Mouse (Mus musculus) lung, embryonic 16.5 days (tissue): ENCODE measurements around the gene Uqcr10. TPM values are rescaled to one million over a fixed set of nuclear protein-coding genes. Genes with fewer than 3 reads are reported as not detected.
A peak's percentile ranks its signal among the peaks of the same experiment; 100 is the strongest.

Experiments used
- ATAC-seq: fragments of 200-750 bp; cut with Nextera tagmentation; 2 replicates; pipeline ENCODE4 v1.8.0; 2017; ENCODE audit warnings: low read depth, mild to moderate bottlenecking, moderate library complexity
- H3K27ac ChIP-seq: fragments of 300-500 bp; sonication (generic); 2 replicates; pipeline ENCODE4 v1.5.1; 2014; ENCODE audit warnings: mild to moderate bottlenecking, control low read depth, low read length
- H3K27me3 ChIP-seq: fragments of 300-500 bp; sonication (generic); 2 replicates; pipeline ENCODE4 v1.6.1; 2014; ENCODE audit warnings: low read depth, low read length, mixed read lengths; ENCODE audit not compliant: control insufficient read depth, insufficient read depth
- H3K36me3 ChIP-seq: fragments of 300-500 bp; sonication (generic); 2 replicates; pipeline ENCODE4 v1.6.1; 2014; ENCODE audit warnings: low read length; ENCODE audit not compliant: control insufficient read depth, insufficient read depth
- H3K4me1 ChIP-seq: fragments of 300-500 bp; sonication (generic); replicated peaks from 2 replicates; pipeline ENCODE4 v1.6.1; 2014; ENCODE audit warnings: low read length, mixed read lengths; ENCODE audit not compliant: control insufficient read depth, insufficient read depth
- H3K4me2 ChIP-seq: fragments of 300-500 bp; sonication (generic); 2 replicates; pipeline ENCODE4 v1.6.1; 2014; ENCODE audit warnings: low read depth, low read length, control low read depth
- H3K4me3 ChIP-seq: fragments of 300-500 bp; sonication (generic); 2 replicates; pipeline ENCODE4 v1.5.1; 2014; ENCODE audit warnings: mild to moderate bottlenecking, low read length, control low read depth
- H3K9ac ChIP-seq: fragments of 300-500 bp; sonication (generic); 2 replicates; pipeline ENCODE4 v1.6.1; 2014; ENCODE audit warnings: low read length, control low read depth
- H3K9me3 ChIP-seq: fragments of 300-500 bp; sonication (generic); 2 replicates; pipeline ENCODE4 v1.6.1; 2016; ENCODE audit warnings: low read length; ENCODE audit not compliant: control insufficient read depth
- WGBS: fragments of 180-500 bp; shearing (Covaris S2); extraction: QIAGEN DNeasy Blood & Tissue Kit; methylation state at CpG from one replicate; pipeline ENCODE4 v1.1.7; 2014; 5-methylcytosine and 5-hydroxymethylcytosine counted together
- polyA plus RNA-seq: library from polyadenylated mRNA; unstranded; fragments of >200 nt; fragmentation: Nextera tagmentation; extraction: Ambion mirVana; gene quantifications from 2 replicates; pipeline ENCODE4 v1.2.1, GENCODE M21; 2015

Uqcr10 gene
- polyA plus RNA-seq, 1 experiment from 2014 or later, result 806 TPM

DNA sequence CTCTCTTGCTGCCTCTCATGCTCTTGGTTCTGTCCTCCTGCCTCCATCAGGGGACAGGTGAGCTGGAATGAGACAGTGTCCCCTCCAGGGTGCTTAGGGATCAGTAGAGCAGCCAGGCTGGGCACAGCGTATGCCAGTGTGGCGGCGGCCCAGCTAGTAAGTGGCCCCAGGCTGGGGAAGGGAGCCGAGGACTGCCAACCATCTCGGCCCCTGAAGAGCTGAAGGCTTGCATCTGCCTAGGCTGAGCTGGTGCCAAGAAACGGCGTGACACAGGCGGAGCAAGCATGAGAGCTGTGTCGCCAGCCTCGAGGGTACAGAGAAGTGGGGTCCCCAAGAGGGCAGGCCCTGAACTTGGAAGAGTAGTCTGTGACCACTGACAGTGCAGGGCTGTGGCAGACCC is 33.5 kb upstream of the Uqcr10 start:
- H3K27ac ChIP-seq, result no peak overlapping the region
- no peaks in the 10 kb centered on the region; the same call in none of the 2 replicates for H3K27me3 ChIP-seq
- no peaks in the 10 kb centered on the region for H3K4me1 ChIP-seq
- H3K9ac ChIP-seq, result no peak overlapping the region
- 0 out of 2 replicates have a peak, but pooled peaks have one; percentile 17 for ATAC-seq
- no peaks in the 10 kb centered on the region for H3K9me3 ChIP-seq
- H3K4me2 ChIP-seq, result no peak overlapping the region
- H3K36me3 ChIP-seq, result no peaks in the 10 kb centered on the region
- WGBS, result 78% methylated on average over 10 of the region's 10 CpGs
- H3K4me3 ChIP-seq, result no peak overlapping the region

DNA sequence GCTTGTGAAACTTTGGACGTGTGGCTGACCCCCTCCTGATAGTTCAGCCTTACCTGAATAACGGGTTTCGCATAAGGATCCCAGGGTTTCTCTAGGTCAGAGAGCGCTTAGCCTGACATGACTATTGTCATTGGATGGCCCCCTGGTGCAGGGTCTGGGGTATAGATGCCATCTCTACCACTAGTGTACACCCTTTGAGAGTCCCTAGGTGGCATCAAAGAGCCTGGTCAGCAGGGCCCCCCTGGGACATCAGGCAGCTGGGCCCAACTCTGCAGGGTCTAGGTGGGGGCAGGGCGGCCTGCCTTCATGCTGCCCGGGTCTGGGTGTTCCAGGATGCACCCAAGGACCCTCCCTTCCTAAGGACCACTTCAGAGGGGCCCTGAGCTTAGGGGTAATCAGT is 32.2 kb upstream of the Uqcr10 start:
- no peaks in the 10 kb centered on the region for H3K36me3 ChIP-seq
- ATAC-seq, result no peak
- no peak overlapping the region for H3K9ac ChIP-seq
- no peaks in the 10 kb centered on the region for H3K9me3 ChIP-seq
- no peak overlapping the region for H3K27ac ChIP-seq
- H3K4me2 ChIP-seq, result no peak overlapping the region
- WGBS, result 53% methylated on average over 6 of the region's 6 CpGs
- no peaks in the 10 kb centered on the region for H3K27me3 ChIP-seq
- H3K4me1 ChIP-seq, result no peaks in the 10 kb centered on the region
- no peak overlapping the region for H3K4me3 ChIP-seq

DNA sequence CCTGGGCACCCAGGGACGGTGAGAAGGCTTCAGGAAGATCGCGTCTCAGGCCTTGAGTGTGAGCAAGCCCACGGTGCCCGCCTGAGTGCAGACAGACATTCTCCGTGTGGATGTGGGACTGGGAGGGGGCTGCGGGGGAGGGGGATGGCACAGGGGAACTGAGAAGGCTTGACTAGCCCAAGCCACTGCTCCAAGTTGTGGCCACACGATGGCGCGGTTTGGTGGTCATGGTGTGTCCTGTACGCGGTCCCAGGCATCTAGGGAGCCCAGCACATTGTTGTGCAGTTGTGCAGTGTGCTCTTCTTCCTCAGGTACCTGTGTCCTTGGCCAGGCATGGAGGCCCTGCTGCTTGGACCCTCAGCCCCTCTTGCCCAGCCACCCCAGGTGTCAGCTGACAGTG is 30.0 kb upstream of the Uqcr10 start:
- no peaks in the 10 kb centered on the region for H3K36me3 ChIP-seq
- H3K4me3 ChIP-seq, result no peak overlapping the region
- H3K9me3 ChIP-seq, result no peaks in the 10 kb centered on the region
- no peak for ATAC-seq
- H3K27ac ChIP-seq, result no peak overlapping the region
- 41% methylated on average over 12 of the region's 12 CpGs for WGBS
- no peak overlapping the region for H3K4me2 ChIP-seq
- no peak overlapping the region for H3K9ac ChIP-seq
- H3K4me1 ChIP-seq, result peaks cover 11% of the 10 kb centered on the region
- H3K27me3 ChIP-seq, result no peaks in the 10 kb centered on the region

DNA sequence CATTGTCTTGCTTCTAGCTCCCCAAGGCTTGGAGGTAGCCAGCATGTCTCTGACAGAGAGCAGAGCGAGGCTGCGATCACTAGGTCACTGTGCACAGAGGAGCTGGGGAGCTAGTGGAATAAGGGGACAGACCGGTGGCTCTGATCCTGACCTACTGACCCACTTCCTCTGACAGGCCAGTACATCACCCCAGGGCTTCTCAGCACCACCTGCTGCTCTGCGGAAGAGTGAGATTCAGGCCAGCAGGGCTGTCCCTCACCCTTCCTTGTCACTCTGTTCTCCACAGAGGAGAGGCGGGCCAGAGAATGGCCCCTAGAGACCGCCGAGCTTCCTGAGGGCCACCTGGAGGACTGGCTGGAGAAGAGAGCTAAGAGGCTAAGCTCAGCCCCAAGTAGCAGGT is 27.6 kb upstream of the Uqcr10 start:
- no peak overlapping the region for H3K4me3 ChIP-seq
- no peak overlapping the region for H3K4me2 ChIP-seq
- no peak for ATAC-seq
- no peak overlapping the region for H3K27ac ChIP-seq
- WGBS, result 76% methylated on average over 7 of the region's 7 CpGs
- H3K4me1 ChIP-seq, result peaks cover 12% of the 10 kb centered on the region
- H3K27me3 ChIP-seq, result no peaks in the 10 kb centered on the region
- H3K9ac ChIP-seq, result no peak overlapping the region
- no peaks in the 10 kb centered on the region; the same call in 1 of the 2 replicates for H3K36me3 ChIP-seq
- no peaks in the 10 kb centered on the region for H3K9me3 ChIP-seq

DNA sequence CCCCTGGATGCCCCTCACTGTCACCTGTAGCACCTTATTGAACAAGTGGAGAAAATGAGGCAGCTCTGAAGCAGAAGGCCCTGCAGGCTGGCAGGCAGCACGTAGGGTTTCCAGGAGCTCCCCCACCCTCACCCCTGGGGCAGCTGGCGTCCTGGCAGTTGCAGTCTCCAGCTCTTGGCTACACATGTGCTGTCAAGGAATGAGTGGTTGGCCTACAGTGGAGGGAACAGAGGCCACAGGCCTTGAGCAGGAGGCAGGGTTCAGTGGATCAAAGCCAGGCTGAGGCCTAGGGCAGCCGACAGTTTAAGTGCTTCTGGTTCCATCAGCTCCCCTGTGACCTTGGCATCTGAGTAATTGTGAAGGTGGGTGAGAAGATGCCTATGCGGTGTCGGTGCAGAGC is 26.8 kb upstream of the Uqcr10 start:
- no peak overlapping the region for H3K27ac ChIP-seq

DNA sequence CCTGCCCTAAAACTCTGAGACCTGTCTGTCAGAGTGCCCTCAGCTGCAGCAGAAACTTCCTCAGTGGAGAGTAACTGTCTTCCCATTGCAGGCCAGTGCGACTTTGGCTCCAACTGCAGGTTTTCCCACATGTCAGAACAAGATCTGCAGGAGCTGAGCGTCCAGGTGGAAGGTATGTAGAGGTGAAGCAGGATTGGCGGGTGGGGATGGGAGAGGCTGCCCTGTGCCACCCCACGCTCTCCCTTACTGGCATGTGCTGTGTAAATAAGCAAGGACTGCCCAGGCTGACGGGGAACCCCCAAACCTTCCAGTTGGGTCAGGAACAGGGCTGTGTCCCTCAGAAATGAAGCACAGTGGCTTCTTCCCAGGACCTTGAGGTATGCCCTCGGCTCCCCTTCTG is 26.0 kb upstream of the Uqcr10 start:
- H3K9ac ChIP-seq, result no peak overlapping the region
- WGBS, result 56% methylated on average over 6 of the region's 6 CpGs
- no peaks in the 10 kb centered on the region for H3K27me3 ChIP-seq
- H3K27ac ChIP-seq, result peak overlapping the region; percentile 52; the same call in 1 of the 2 replicates
- peak; percentile 76 for ATAC-seq
- no peak overlapping the region for H3K4me3 ChIP-seq
- H3K4me2 ChIP-seq, result no peak overlapping the region
- no peaks in the 10 kb centered on the region for H3K9me3 ChIP-seq
- H3K36me3 ChIP-seq, result no peaks in the 10 kb centered on the region; the same call in 1 of the 2 replicates
- peaks cover 12% of the 10 kb centered on the region for H3K4me1 ChIP-seq

More for the DNA sequence above, 26.8 kb upstream of the Uqcr10 start:
- H3K27me3 ChIP-seq, result no peaks in the 10 kb centered on the region
- no peak overlapping the region for H3K9ac ChIP-seq
- H3K36me3 ChIP-seq, result no peaks in the 10 kb centered on the region; the same call in 1 of the 2 replicates
- H3K4me2 ChIP-seq, result no peak overlapping the region
- no peak overlapping the region for H3K4me3 ChIP-seq
- peaks cover 12% of the 10 kb centered on the region for H3K4me1 ChIP-seq
- WGBS, result 77% methylated on average over 5 of the region's 5 CpGs
- ATAC-seq, result no peak
- no peaks in the 10 kb centered on the region for H3K9me3 ChIP-seq

DNA sequence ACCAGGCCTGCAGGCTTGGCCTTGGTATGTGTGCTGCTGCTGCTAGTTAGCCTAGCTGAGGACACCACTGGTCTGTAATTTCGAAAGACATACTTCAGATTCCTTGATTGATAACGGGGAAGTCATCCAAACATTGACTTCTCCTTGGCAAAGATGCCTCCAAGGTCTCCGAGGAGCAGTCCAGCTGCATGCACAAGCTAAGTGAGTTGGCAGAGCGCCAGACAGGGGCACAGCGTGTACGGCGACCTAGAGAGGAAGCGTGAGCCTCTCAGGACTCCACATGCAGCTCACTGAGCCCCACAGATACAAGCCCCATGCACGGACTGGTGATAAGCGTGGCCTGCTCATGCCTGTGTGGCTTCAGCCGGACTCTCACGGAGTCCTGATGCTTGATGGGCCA is 25.5 kb upstream of the Uqcr10 start:
- peak; percentile 77 for ATAC-seq

DNA sequence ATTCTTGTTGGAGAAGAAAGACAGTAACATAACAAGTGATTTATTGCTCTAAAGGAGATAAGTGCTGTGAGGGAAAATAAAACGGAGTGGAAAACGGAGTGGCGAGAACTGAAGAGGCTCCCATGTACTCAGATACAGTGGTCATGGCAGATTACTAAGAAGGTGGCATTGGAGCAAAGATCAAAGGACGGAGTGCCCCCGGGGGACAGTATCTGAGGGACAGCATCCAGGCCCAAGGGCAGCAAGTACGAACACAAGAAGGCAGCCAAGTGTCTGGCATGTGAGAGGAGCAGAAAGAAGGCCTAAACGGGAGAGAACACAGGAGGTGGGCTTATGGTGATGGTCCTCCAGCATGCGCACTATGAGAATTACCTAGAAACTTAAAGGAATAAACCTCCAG is 17.6 kb upstream of the Uqcr10 start:
- H3K27ac ChIP-seq, result no peak overlapping the region
- peaks cover 6% of the 10 kb centered on the region; the same call in 1 of the 2 replicates for H3K36me3 ChIP-seq
- H3K4me2 ChIP-seq, result no peak overlapping the region
- WGBS, result 76% methylated on average over 8 of the region's 8 CpGs
- H3K9me3 ChIP-seq, result no peaks in the 10 kb centered on the region
- no peak for ATAC-seq
- H3K9ac ChIP-seq, result no peak overlapping the region
- H3K4me1 ChIP-seq, result peaks cover 4% of the 10 kb centered on the region; the same call in 1 of the 2 replicates
- no peak overlapping the region for H3K4me3 ChIP-seq
- H3K27me3 ChIP-seq, result no peaks in the 10 kb centered on the region

More for the DNA sequence above, 25.5 kb upstream of the Uqcr10 start:
- Histone ChIP-seq H3K9me3 (no peaks in the 10 kb centered on the region), H3K27ac (peak overlapping the region; percentile 52; the same call in 1 of the 2 replicates), H3K36me3 (no peaks in the 10 kb centered on the region; the same call in 1 of the 2 replicates), H3K9ac (no peak overlapping the region), H3K4me3 (no peak overlapping the region), H3K4me1 (peaks cover 12% of the 10 kb centered on the region), H3K4me2 (no peak overlapping the region), H3K27me3 (no peaks in the 10 kb centered on the region)
- WGBS, result 17% methylated on average over 12 of the region's 12 CpGs

DNA sequence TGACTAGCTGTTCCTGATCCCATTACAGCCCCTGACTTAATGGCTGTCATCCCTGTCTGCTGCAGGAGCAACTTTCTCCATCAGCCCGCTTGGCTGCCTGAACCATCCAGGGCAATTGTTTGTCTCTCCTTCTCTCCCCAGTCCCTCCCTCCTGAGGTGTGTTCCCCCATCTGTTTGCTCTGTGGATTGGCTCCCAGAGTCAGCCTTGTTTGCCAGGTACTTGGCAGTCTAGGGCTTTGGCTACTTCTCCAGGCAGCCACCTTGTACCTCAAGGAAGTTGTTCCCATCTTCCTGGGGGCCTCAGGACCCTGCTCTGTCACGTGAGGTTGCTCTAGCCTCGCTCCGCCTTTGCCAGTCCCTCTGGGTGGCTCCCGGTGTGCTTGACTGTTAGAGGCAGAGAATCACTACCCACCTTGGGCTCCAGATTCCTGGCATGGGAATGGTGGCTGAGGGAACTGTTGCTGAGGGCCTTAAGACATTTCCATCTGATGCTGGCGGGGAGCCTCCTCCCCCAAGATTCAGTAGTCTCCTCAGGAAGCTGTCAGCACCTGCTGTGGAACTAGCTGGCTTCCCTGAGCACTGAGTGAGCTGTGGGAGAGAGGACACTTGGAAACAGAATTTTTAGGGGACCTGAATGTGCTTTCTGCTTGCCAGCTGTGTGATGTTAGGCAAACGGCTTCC is 16.9 kb upstream of the Uqcr10 start:
- WGBS, result 46% methylated on average over 7 of the region's 7 CpGs
- H3K27me3 ChIP-seq, result no peaks in the 10 kb centered on the region
- H3K4me1 ChIP-seq, result peaks cover 4% of the 10 kb centered on the region; the same call in 1 of the 2 replicates
- H3K36me3 ChIP-seq, result peaks cover 6% of the 10 kb centered on the region; the same call in 1 of the 2 replicates
- no peak overlapping the region for H3K27ac ChIP-seq
- no peak overlapping the region for H3K9ac ChIP-seq
- H3K4me3 ChIP-seq, result no peak overlapping the region
- peak; percentile 75 for ATAC-seq
- no peaks in the 10 kb centered on the region for H3K9me3 ChIP-seq
- no peak overlapping the region for H3K4me2 ChIP-seq
